Mouse (Mus musculus) spleen, adult 2 months (tissue): ENCODE data around the gene Utp18.

Experiments
- CTCF ChIP-seq: fragments of 200-500 bp; IDR thresholded peaks from 2 replicates; pipeline ENCODE4 v1.5.1; 2011; ENCODE audit warnings: mild to moderate bottlenecking, inconsistent platforms; ENCODE audit not compliant: insufficient read depth, insufficient read length, insufficient replicate concordance; ENCODE audit errors: extremely low read depth
- POLR2A ChIP-seq: fragments of 200-500 bp; IDR thresholded peaks from 2 replicates; pipeline ENCODE4 v1.6.1; 2011; ENCODE audit warnings: low read depth, low read length, inconsistent platforms

DNA sequence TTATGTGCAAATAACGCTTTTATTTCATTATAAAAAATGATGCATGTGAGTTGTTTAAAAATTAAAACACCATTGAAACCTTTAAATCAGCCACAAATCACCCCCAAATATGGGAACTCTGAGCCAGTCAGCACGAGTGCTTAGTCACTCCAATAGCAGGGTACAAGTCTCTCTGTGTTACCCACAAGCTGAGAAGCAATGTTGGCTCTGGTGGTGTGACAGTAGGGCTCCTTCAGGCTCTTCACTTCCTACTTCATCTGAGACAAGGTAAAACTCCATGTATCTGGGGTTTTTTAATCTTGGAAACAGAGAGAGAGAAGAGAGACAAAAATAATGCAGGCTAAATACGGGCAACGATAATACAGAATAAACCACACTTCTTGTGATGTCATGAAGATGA is 72.6 kb downstream of the Utp18 start:
- no peak for TF ChIP-seq POLR2A
- no peak for TF ChIP-seq CTCF
